Mouse (Mus musculus): ENCODE results near the gene Nrgn. TPM values are rescaled to one million over a fixed set of nuclear protein-coding genes. Genes with fewer than 3 reads are reported as not detected.
A peak's percentile ranks its signal among the peaks of the same experiment; 100 is the strongest.

The Nrgn gene
- polyA plus RNA-seq, 1 experiment from 2014 or later, result 2.0 TPM

DNA sequence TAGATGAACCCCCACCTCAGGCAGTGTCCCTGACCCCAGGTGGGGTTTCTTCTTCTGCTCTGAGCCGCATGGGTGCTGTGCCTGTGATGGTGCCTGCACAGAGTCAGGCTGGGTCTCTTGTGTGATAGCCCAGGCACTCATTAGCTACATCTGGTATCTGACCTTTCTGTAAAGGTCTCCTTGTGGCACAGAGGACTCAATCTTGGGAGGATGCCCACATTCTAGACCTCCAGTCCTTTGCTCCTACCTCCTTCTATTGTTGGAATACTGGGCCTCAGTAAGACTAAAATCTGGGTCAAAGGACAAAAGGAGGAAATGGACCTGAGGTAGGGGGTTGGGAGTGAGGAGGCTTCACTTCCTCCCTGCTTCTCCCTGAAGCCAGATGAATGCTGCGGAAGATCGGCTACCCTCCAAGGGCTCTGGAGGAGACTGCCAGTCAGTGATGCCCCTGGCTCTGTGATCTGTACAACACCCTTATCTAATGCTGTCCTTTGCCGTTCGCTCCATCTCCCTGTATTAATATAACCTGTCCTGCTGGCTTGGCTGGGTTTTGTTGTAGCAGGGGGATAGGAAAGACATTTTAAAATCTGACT, 14.9 kb downstream of the Nrgn start:
- no peaks in the 10 kb centered on the region for H3K4me1 ChIP-seq
- no peak overlapping the region for H3K4me2 ChIP-seq
- H3K9ac ChIP-seq, result no peak overlapping the region
- H3K27ac ChIP-seq, result no peak overlapping the region
- no peaks in the 10 kb centered on the region for H3K36me3 ChIP-seq (ENCODE audit: poor library complexity, severe bottlenecking)
- ATAC-seq, result no peak
- peaks cover 4% of the 10 kb centered on the region; the same call in 1 of the 2 replicates for H3K27me3 ChIP-seq
- WGBS, result 78% methylated on average over 5 of the region's 5 CpGs
- no peak overlapping the region for H3K4me3 ChIP-seq
- H3K9me3 ChIP-seq (replicated peaks), result no peaks in the 10 kb centered on the region

DNA sequence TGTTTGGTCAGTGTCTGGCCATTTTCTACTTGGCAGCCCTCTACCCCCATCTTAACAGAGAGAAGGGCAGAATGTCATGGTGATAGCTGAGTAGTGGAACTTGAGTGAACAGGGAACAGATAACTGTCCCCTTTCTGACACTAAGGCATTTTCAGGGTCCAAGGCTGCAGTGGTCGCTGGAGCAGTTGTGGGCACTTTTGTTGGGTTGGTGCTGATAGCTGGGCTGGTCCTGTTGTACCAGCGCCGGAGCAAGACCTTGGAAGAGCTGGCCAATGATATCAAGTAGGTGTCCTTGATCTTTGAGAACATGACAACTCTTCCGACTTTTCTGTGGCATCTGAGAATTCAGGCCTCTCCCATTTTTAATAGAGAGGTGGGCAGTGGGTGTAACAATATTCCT, 15.9 kb downstream of the Nrgn start:
- Histone ChIP-seq H3K27ac (no peak overlapping the region), H3K27me3 (peaks cover 8% of the 10 kb centered on the region; the same call in 1 of the 2 replicates), H3K9ac (no peak overlapping the region), H3K9me3 (replicated peaks) (no peaks in the 10 kb centered on the region), H3K4me2 (no peak overlapping the region), H3K4me1 (no peaks in the 10 kb centered on the region), H3K4me3 (no peak overlapping the region), H3K36me3 (ENCODE audit: poor library complexity, severe bottlenecking) (no peaks in the 10 kb centered on the region)
- 89% methylated on average over 4 of the region's 4 CpGs for WGBS
- no peak for ATAC-seq

DNA sequence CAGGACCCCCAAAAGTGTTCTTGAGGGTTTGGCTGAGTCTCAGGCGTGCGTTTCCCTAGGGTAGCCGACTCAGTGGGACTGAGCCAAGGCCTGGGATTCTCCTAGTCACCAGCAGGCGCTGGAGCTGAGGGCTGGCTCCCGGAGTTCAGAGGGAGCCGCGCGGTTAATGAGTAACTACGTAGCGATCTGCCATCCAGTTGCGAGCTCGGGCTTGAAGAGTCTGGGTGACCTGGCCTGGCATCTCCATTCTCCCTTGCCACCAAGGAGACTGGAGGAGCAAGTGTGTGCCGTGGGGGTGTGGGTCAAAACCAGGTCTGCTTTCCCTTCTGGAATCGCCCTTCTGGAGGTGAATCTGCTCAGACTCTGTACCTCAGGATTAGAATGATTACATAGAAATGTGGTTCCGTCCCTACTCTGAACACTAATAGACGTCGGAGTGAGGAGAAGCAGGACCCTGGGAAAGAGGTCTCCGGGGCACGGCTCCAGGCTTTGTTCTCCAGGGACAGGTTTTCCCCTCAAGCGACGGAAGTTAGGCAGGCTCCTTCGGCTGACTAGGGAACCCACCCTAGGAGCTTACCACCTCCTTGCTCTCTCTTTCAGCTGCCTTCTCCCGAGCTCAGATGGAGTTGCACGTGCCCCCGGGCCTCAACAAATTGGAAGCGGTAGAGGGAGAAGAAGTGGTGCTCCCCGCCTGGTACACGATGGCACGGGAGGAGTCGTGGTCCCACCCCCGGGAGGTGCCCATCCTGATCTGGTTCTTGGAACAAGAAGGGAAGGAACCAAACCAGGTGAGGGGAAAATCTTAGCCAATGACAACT, 21.6 kb downstream of the Nrgn start:
- peaks cover 62% of the 10 kb centered on the region for H3K27me3 ChIP-seq
- peak overlapping the region; percentile 56 for H3K9ac ChIP-seq
- no peak overlapping the region for H3K27ac ChIP-seq
- peak overlapping the region; percentile 33 for H3K4me3 ChIP-seq
- peak overlapping the region; percentile 62 for H3K4me2 ChIP-seq
- H3K4me1 ChIP-seq, result peaks cover 27% of the 10 kb centered on the region
- 0 out of 2 replicates have a peak, but pooled peaks cover 4% of the 10 kb centered on the region for H3K36me3 ChIP-seq (ENCODE audit: poor library complexity, severe bottlenecking)
- peak; percentile 78 for ATAC-seq
- no peaks in the 10 kb centered on the region for H3K9me3 ChIP-seq (replicated peaks)
- 2% methylated on average over 31 of the region's 31 CpGs for WGBS

DNA sequence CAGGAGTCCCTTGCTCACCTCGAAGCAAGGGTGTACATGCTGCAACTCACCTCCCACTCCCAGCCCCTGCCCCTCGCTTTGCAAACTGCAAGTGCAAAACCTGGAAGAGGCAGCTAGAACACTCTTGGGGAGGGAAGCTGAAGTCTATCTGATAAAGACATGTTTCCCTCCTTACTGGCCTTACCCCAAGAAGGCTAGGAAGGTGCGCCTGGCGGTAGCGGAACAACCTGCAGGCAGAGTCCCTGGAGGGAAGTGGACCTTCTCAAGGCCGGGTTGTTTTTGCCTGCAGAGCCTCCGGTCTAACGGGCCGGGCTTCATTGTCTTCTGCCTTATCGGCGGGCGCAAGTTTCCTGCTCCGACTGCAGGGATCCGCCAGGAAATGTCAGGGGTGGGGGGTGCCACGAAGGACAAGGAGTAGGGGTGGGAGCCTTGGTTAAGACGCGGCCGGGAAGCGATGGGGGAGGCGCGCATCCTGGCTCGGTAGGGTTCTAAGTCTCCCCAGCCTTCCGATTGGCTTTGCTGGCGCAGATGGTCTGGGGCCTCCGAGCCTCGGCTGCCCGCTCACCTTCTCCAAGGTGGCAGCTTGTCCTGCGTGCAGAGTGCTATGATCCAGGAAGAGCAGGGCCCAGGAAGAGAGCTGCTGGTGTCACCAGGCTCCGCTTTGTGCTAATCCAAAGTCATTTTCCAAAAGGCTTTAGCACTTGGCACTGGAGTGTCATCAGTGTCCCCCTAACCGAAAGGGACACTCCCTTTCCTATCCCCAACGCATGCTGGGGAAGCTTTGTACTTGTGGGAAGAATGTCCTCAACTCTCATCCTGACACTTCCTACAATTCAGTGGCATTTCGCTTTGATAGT, 22.4 kb downstream of the Nrgn start:
- Histone ChIP-seq H3K36me3 (ENCODE audit: poor library complexity, severe bottlenecking) (peaks cover 12% of the 10 kb centered on the region), H3K27me3 (peaks cover 70% of the 10 kb centered on the region), H3K4me3 (peak overlapping the region; percentile 33), H3K9me3 (replicated peaks) (no peaks in the 10 kb centered on the region), H3K27ac (no peak overlapping the region), H3K4me1 (peaks cover 27% of the 10 kb centered on the region), H3K9ac (peak overlapping the region; percentile 56), H3K4me2 (peak overlapping the region; percentile 62)
- peak; percentile 58 for ATAC-seq
- 4% methylated on average over 32 of the region's 32 CpGs for WGBS

DNA sequence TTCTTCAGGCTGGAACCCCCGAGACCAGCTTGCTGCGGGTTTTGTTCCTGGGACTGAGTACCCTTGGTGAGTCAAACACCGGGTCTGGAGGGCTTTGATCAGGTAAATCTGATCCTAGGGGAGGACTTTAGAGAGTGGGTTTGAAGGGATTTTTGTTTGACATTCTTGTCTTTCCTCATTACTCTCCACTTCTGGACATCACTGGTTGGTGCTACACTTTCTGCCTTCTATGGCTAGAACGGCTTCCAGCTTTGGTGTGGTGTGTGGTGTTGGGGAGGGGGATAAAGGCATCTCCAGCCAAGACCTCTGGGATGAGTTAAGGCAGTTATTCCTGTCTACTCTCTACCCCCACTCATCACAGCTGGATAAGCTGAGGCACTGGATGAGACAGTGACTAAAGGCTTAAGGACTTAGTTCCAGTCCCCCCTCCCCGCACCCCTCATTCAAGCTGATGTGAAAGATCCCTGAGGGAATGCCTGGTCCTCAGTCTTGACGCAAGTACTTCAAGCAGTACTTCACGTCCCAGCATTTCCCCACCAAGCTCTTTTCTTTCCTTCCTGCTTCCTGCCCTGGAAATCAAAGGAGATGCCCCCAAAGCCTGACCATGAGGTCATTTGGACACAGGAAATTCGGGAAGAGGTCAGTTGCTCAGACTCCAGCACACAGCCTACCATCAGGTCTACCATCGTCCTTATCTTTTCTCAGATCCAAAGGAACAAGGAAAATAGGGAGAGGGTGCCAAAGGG, 24.3 kb downstream of the Nrgn start:
- Histone ChIP-seq H3K9me3 (replicated peaks) (no peaks in the 10 kb centered on the region), H3K27me3 (peaks cover 72% of the 10 kb centered on the region), H3K4me2 (no peak overlapping the region), H3K4me1 (peaks cover 27% of the 10 kb centered on the region), H3K27ac (no peak overlapping the region), H3K9ac (no peak overlapping the region), H3K36me3 (ENCODE audit: poor library complexity, severe bottlenecking) (peaks cover 26% of the 10 kb centered on the region), H3K4me3 (no peak overlapping the region)
- ATAC-seq, result no peak
- 25% methylated on average over 9 of the region's 9 CpGs for WGBS

DNA sequence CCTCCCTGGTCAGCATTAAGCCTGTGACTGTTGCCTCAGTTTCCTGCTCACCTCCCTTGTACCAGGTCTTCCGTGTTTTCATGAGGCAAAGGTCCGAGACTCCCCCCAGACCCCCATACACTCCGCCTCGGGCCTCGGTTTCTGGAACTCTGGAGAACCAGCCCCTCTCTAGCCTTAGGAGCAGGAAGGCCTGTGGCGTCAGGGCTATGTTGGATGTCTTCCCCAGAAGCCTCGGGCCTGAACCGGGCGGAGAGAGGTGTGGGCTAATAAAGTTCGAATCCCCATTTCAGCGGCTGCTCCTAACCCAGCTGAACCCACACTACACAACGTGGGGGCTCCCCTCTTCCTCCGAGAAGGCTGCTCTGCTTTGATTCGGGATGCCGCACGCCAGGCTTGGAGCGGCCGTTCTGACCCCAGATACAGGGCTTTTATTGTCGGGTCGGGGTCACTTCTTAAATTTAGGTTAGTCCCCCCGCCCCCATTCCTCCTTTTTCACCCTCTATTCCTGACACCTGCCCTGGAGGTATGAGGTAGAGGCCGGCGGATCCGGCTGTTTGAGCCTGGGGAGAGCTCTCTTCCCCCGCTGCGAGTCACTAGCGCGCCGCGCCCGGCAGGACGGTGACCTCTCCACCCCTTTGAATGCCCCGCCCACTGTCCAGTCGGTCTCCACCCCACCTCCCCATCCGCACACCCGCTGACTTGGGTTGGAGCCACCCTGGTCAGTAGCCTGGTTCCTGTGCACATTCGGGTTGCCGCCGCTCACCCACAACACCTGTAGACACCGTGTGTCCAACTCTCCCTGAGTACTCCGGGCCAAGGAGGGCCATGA, 25.1 kb downstream of the Nrgn start, which contains the start of gene Esam:
Esam (plus strand) TSS at position 683 of the 829 bp plus-strand sequence.
- peaks cover 34% of the 10 kb centered on the region for H3K36me3 ChIP-seq (ENCODE audit: poor library complexity, severe bottlenecking)
- peaks cover 72% of the 10 kb centered on the region for H3K27me3 ChIP-seq
- 0 out of 2 replicates have a peak within 1 kb of the TSS, but pooled peaks have one; percentile 5 for H3K4me2 ChIP-seq
- H3K27ac ChIP-seq, result no peak within 1 kb of the TSS
- 5% methylated on average over 41 of the region's 41 CpGs for WGBS
- H3K4me3 ChIP-seq, result 0 out of 2 replicates have a peak within 1 kb of the TSS, but pooled peaks have one; percentile 4
- no peak for ATAC-seq
- no peaks in the 10 kb centered on the region for H3K9me3 ChIP-seq (replicated peaks)
- peaks cover 27% of the 10 kb centered on the region for H3K4me1 ChIP-seq
- H3K9ac ChIP-seq, result no peak within 1 kb of the TSS

DNA sequence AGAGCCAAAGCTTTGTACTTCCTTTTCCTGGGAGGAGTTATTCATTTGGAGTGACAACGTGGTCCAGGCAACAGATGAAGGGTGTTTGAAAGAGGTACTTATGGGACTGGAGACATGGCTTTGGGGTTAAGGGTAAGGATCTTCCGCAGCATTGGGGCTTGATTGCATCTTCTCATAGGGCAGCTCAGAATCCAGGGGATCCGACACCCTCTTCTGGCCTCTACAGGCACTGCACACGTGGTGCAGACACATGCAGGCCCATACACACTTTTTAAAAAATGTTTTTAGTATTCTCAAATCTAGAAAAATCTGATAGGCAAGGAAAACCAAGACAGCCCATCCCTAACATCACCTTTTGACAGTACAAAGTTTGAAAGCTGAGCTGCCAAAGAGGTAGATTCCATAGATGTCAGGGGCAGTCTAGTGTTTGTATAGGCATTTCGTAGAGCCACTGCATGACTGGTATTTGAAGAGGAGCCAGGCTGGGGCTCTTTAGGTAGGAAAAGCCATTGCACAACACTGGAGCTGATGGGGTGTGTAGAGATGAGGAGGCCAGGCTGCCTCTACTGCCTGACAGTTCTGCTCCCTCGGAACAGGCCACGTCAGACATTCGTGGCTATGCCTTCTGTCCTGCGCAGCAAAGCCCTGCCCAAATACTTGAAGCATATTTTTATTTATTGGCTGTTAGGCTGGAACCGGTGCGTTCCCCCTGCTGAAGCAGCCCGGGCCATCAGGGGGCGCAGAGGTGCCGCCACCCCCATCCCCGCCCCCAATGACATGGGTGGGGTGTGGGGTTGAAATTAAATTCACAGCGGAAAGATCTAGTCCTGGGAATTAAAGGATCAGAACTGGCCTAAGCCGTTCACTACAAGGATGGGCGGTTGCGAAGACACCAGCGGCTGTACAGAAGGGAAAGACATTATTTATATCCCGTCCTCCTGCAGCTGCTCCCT, 26.0 kb downstream of the Nrgn start:
- Histone ChIP-seq H3K27ac (no peak overlapping the region), H3K27me3 (peaks cover 66% of the 10 kb centered on the region), H3K4me2 (no peak overlapping the region), H3K4me1 (peaks cover 27% of the 10 kb centered on the region), H3K4me3 (0 out of 2 replicates have a peak overlapping the region, but pooled peaks have one; percentile 4), H3K9ac (no peak overlapping the region), H3K36me3 (ENCODE audit: poor library complexity, severe bottlenecking) (peaks cover 42% of the 10 kb centered on the region), H3K9me3 (replicated peaks) (no peaks in the 10 kb centered on the region)
- no peak for ATAC-seq
- WGBS, result 29% methylated on average over 21 of the region's 21 CpGs

DNA sequence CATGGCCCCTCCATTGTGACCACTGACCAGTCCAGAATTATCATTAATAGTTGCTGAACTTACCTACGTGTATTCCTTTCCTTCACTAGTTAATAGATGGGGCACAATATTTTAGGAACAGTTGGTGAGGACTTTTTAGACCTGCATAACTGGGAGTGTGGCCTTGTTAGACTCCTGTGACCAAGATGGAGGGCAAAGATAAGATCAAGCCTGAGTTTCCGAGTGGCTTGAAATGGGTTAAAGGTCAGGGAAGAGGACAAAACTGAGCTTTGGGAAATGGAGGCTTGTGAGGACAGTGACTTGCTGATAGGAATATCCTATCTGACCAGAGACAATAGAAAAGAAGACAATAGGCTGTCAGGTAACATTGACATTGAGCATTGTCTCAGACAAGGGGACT, 27.2 kb downstream of the Nrgn start:
- Histone ChIP-seq H3K9me3 (replicated peaks) (no peaks in the 10 kb centered on the region), H3K36me3 (ENCODE audit: poor library complexity, severe bottlenecking) (peaks cover 51% of the 10 kb centered on the region), H3K4me3 (no peak overlapping the region), H3K4me2 (no peak overlapping the region), H3K27me3 (peaks cover 54% of the 10 kb centered on the region), H3K4me1 (peaks cover 16% of the 10 kb centered on the region), H3K27ac (no peak overlapping the region), H3K9ac (no peak overlapping the region)
- 91% methylated on average over 2 of the region's 2 CpGs for WGBS
- ATAC-seq, result no peak

DNA sequence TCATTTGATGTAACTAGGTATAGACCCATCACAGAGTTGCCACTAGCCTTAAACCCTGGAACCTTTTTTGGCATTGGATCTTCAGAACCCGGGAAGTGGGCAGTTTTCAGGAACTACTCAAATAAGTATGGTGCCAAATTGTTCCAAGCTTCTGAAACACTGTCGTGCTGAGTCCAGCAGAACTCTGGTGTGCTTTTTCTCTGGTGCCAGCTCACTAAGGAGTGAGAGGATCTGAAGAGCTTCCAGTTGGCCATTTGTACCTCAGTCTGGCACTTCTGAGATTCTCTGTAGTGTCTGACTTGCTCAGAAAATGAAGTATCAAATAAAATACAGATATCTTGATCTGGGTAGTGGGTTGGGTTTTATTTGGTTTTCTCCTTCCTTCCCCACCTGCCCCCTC, 32.7 kb downstream of the Nrgn start:
- Histone ChIP-seq H3K4me1 (0 out of 2 replicates have a peak, but pooled peaks cover 3% of the 10 kb centered on the region), H3K27me3 (no peaks in the 10 kb centered on the region), H3K36me3 (ENCODE audit: poor library complexity, severe bottlenecking) (peaks cover 54% of the 10 kb centered on the region), H3K9me3 (replicated peaks) (no peaks in the 10 kb centered on the region), H3K9ac (no peak overlapping the region), H3K27ac (no peak overlapping the region), H3K4me2 (no peak overlapping the region), H3K4me3 (no peak overlapping the region)
- ATAC-seq, result no peak
- 93% methylated on average over 2 of the region's 2 CpGs for WGBS

DNA sequence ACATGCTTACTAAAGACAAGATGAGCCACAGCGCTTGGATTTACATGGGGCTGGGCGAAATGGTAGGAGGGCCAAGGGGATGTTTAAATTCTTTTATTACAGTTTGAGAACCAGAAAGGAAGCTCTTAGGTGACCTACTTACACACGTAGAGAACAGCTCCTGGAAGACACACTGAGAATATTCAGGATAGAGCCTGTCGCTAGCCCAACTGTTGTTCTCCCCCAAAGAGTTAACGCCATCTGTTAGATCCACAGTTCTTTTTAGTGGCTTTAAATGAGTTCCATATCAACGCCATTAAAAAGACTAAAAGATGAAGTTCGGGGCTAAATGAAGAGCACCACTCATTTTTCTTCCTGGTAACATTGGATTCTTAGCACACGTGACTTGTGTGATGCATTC, 33.7 kb downstream of the Nrgn start:
- WGBS, result 85% methylated on average over 8 of the region's 8 CpGs
- Histone ChIP-seq H3K27ac (no peak overlapping the region), H3K4me3 (no peak overlapping the region)

More for the DNA sequence above, 33.7 kb downstream of the Nrgn start:
- Histone ChIP-seq H3K36me3 (ENCODE audit: poor library complexity, severe bottlenecking) (peaks cover 45% of the 10 kb centered on the region), H3K9me3 (replicated peaks) (no peaks in the 10 kb centered on the region), H3K27me3 (no peaks in the 10 kb centered on the region), H3K9ac (no peak overlapping the region), H3K4me2 (no peak overlapping the region), H3K4me1 (0 out of 2 replicates have a peak, but pooled peaks cover 7% of the 10 kb centered on the region)
- ATAC-seq, result no peak
